Mouse (Mus musculus) Patski (cell line): ENCODE results near the gene Cacna1d. TPM values are rescaled to one million over a fixed set of nuclear protein-coding genes. Genes with fewer than 3 reads are reported as not detected.

Experiments used
- ATAC-seq: fragments of 100-300 bp; one replicate; pipeline ENCODE4 v1.8.0; 2021
- CTCF ChIA-PET: fragments of 350-600 bp; sonication (Branson Sonifier 250); formaldehyde crosslinking; loops from one replicate; lab custom pipeline; 2022; ENCODE audit warnings: inconsistent platforms; lab: Charles Lee
- POLR2A ChIA-PET: fragments of 350-600 bp; sonication (Branson Sonifier 250); formaldehyde crosslinking; loops from one replicate; lab custom pipeline; 2022; ENCODE audit warnings: antibody characterized with exemption, inconsistent platforms; lab: Charles Lee
- DNase-seq: peaks from one replicate; pipeline ENCODE4 v3.0.0-alpha.2; 2011; ENCODE audit warnings: low read depth, low spot score
- H3K27me3 ChIP-seq: fragments of 371-371 bp; one replicate; pipeline ENCODE4 v1.5.1; 2021
- CTCF ChIP-seq: fragments of 100-300 bp; IDR thresholded peaks from one replicate; pipeline ENCODE4 v1.5.1; 2021
- in situ Hi-C: fragments of 300-500 bp; cut with MboI; formaldehyde crosslinking; loops from 3 replicates; pipeline ENCODE4 v1.11.1; 2018; ENCODE audit warnings: low pct_unique_long_range_greater_than_20kb, mixed read lengths
- polyA plus RNA-seq: library from polyadenylated mRNA; unstranded; gene quantifications from one replicate; pipeline ENCODE4 v1.2.3, GENCODE M21; 2021

The Cacna1d gene
- polyA plus RNA-seq = 0.05 TPM

GRCm38 (mm10) chr14:30491342-30491741 lies at the start of gene Cacna1d:
Cacna1d (minus strand) TSS chr14:30491455.
- in situ Hi-C loops = no loop called here
- POLR2A ChIA-PET = no interaction called here
- no peaks in the 10 kb centered on the region for H3K27me3 ChIP-seq
- CTCF ChIA-PET = no interaction called here
- DNase-seq (no peak), ATAC-seq (no peak)
- TF ChIP-seq CTCF = no peak

DNA sequence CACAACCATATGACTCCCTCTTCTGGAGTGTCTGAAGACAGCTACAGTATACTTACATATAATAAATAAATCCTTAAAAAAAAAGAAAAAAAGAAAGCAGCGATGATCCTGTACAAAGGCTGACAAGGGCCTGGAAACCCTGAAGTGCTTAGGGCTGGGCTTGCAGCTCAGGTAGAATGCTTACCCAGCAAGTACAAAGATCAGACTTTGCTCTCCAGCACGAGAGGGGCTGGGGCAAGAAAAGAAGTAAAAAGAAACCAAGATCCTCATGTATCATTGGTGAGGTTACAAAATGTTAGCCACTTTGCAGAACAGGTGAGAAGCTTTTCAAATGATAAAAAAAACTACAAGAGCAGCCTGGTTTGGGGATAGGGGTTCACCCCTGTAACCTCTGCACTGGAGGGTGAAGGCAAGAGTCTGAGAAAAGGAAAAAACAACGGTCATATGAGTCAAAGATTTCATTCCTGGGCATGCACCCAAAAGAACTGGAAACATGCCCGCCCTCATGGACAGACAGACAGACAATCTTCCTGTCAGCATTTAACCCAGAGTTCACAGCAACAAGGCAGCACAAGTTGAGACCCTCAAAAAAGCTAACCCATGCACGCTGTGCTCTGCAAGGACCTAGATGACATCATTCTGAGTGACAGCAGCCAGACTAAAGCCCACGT lies 42.7 kb upstream of the Cacna1d start:
- ATAC-seq = no peak
- TF ChIP-seq CTCF = no peak
- DNase-seq = no peak
- in situ Hi-C loops = no loop called here
- POLR2A ChIA-PET = interaction anchor here (0.7 kb wide), 1 partner anchor 551 kb away, joined by 3 read pairs; no protein-coding TSS in a partner anchor
- no peaks in the 10 kb centered on the region for H3K27me3 ChIP-seq
- CTCF ChIA-PET = interaction anchor here (1.5 kb wide), 1 partner anchor 9 kb away, joined by 5 read pairs; no protein-coding TSS in a partner anchor

- no peak for DNase-seq
- ChIA-PET POLR2A (interaction anchor here (0.9 kb wide), 1 partner anchor 9 kb away, joined by 3 read pairs; no protein-coding TSS in a partner anchor), CTCF (interaction anchor here (0.9 to 1.3 kb wide), 2 partner anchors 24 to 43 kb away, joined by 3 read pairs; no protein-coding TSS in a partner anchor)
- in situ Hi-C loops = no loop called here
- no peak for ATAC-seq
- TF ChIP-seq CTCF = no peak
- H3K27me3 ChIP-seq = no peaks in the 10 kb centered on the region
Observed at GRCm38 (mm10) chr14:30531896-30532295, 40.6 kb upstream of the Cacna1d start.

DNA sequence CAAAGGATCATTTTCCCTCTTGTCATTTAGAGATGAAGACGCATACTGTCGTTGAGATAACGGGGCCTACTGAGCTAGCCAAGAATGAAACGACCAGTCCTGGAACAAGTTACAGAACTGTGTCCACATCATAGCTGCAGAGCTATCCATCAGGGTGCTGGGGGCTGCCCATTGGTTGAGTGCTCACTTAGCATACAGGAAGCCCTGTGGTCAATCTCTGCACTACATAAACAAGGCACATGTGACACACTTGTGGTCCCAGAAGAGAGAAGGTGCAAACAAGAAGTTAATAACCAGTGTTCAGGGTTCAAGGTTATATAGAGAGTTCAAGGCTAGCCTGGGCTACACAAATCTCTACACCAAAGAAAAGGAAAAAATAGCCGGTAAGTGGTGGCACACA lies 40.2 kb upstream of the Cacna1d start:
- no peak for TF ChIP-seq CTCF
- DNase-seq (no peak), ATAC-seq (no peak)
- POLR2A ChIA-PET = no interaction called here
- in situ Hi-C loops = no loop called here
- H3K27me3 ChIP-seq = no peaks in the 10 kb centered on the region
- CTCF ChIA-PET = interaction anchor here (1.3 kb wide), 1 partner anchor 24 kb away, joined by 3 read pairs; no protein-coding TSS in a partner anchor

- POLR2A ChIA-PET = no interaction called here
- CTCF ChIA-PET = interaction anchor here (0.9 to 1.5 kb wide), 5 partner anchors 8 to 41 kb away, joined by 3 to 4 read pairs (median 3); no protein-coding TSS in a partner anchor
- H3K27me3 ChIP-seq = no peaks in the 10 kb centered on the region
- in situ Hi-C loops = no loop called here
- no peak for TF ChIP-seq CTCF
- DNase-seq (peak; percentile 91), ATAC-seq (peak; percentile 87)
Observed at GRCm38 (mm10) chr14:30530726-30531269, 39.5 kb upstream of the Cacna1d start.

GRCm38 (mm10) chr14:30529454-30529853 lies 38.2 kb upstream of the Cacna1d start:
- TF ChIP-seq CTCF = no peak

GRCm38 (mm10) chr14:30528961-30529360 lies 37.7 kb upstream of the Cacna1d start:
- ATAC-seq = no peak
- in situ Hi-C loops = no loop called here
- no peak for DNase-seq
- TF ChIP-seq CTCF = no peak
- H3K27me3 ChIP-seq = no peaks in the 10 kb centered on the region
- ChIA-PET CTCF (interaction anchor here (1.2 to 1.5 kb wide), 3 partner anchors 8 to 45 kb away, joined by 3 to 4 read pairs (median 3); no protein-coding TSS in a partner anchor), POLR2A (no interaction called here)

More at GRCm38 (mm10) chr14:30529454-30529853, 38.2 kb upstream of the Cacna1d start:
- POLR2A ChIA-PET = interaction anchor here (0.7 kb wide), 1 partner anchor 37 kb away, joined by 4 read pairs; no protein-coding TSS in a partner anchor
- in situ Hi-C loops = no loop called here
- no peak for ATAC-seq
- no peaks in the 10 kb centered on the region for H3K27me3 ChIP-seq
- CTCF ChIA-PET = interaction anchor here (0.7 to 1.5 kb wide), 6 partner anchors 9 to 45 kb away, joined by 3 to 4 read pairs (median 3); no protein-coding TSS in a partner anchor
- no peak for DNase-seq

DNA sequence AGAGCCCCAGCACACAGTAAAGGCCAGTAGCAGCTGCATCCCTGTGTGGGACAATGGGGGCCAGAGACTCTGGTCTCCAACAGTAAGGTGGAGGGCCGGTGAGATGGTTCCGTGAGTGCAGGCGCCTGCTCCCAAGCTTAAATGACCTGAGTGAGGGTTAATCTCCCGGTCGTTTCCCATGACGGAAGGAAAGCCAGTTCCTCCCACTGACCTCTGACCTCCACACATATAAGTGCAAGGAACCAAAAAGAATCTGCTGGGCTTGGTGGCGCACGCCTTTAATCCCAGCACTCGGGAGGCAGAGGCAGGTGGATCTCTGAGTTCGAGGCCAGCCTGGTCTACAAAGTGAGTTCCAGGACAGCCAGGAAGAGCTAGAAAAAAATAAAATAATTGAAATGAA lies 37.1 kb upstream of the Cacna1d start:
- ATAC-seq (no peak), DNase-seq (no peak)
- in situ Hi-C loops = no loop called here
- POLR2A ChIA-PET = no interaction called here
- CTCF ChIA-PET = interaction anchor here (1.5 kb wide), 1 partner anchor 8 kb away, joined by 3 read pairs; no protein-coding TSS in a partner anchor
- H3K27me3 ChIP-seq = no peaks in the 10 kb centered on the region
- TF ChIP-seq CTCF = no peak

- DNase-seq (no peak), ATAC-seq (no peak)
- TF ChIP-seq CTCF = no peak
- in situ Hi-C loops = no loop called here
- ChIA-PET CTCF (interaction anchor here (1.7 kb wide), 1 partner anchor 13 kb away, joined by 6 read pairs; no protein-coding TSS in a partner anchor), POLR2A (interaction anchor here (0.5 to 0.7 kb wide), 2 partner anchors 9 to 46 kb away, joined by 3 read pairs; no protein-coding TSS in a partner anchor)
- H3K27me3 ChIP-seq = no peaks in the 10 kb centered on the region
Observed at GRCm38 (mm10) chr14:30523356-30523755, 32.1 kb upstream of the Cacna1d start.

GRCm38 (mm10) chr14:30519323-30519722 lies 28.1 kb upstream of the Cacna1d start:
- no peak for DNase-seq
- POLR2A ChIA-PET = no interaction called here
- ATAC-seq = no peak
- TF ChIP-seq CTCF = no peak
- in situ Hi-C loops = no loop called here
- no peaks in the 10 kb centered on the region for H3K27me3 ChIP-seq
- CTCF ChIA-PET = no interaction called here
